Mouse (Mus musculus) ovary, postnatal 14 days (tissue): Measurements from ENCODE around the gene Ccser1.

Experiments
- DNase-seq: peaks from one replicate; pipeline ENCODE4 v3.0.0; 2022; ENCODE audit warnings: low spot score

Ccser1 gene

DNA sequence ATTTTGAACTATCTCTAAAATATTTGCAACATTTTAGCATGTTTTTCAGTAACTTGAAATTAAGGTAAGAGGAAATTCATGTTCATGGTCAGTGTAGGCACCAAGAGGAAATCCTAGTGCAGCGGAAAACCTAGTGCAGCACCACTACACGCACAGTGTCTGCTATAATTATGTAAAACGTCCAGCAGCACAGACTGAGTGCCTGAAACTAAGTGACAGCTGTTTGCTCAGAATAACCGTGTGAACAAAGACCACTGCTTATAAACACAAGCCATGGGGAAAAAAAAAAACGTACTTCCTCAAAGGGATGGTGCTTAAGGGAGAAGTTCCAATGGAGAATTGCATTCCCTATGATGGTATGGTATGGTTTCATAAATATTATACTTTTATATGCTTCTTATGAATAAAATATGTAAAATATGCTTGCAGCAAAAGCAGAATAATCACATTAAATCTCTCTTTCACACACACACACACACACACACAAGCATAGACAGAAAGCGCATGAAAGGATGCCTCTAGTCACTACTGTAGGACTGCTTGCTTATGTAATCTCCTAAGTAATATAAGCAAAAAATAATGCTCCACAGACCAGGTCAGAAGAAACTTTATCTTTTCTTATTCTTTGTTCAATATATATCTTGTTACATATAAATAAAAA lies 886.4 kb downstream of the Ccser1 start:
- DNase-seq: no peak

DNA sequence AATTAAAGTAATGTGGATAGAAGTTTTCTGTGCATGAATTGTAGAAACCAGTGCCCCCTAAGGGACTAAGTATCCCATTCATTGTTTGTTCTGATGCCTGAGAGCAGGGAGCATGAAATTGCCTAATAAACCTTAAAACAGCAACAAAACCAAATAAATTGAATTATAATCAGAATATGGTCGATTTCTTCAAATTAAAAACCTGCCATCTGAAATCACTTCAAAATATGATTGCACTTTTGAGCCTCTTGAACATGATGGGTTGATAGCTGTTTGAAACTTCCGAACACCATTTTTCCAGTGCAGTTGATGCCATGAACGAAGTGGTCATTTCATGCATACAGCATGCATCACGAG lies 886.9 kb downstream of the Ccser1 start:
- DNase-seq: no peak

DNA sequence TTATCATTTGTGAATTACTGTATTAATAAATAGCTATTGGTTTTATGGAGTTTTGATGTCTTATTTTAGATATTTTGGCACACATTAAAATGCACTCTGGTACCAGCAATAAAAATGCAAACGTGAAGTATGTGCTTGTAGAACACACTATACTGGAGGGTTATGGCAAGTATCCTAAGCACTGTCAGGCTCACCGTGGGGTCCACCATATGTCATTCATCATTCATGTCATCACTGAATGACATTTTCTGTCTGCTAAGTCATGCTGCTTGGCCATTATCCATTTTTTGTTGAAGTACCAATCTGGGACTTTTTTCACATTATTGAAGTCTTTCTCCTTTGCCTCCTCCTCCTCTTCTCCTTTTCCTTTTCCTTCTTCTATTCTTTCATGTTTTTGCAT lies 925.3 kb downstream of the Ccser1 start:
- DNase-seq: no peak

DNA sequence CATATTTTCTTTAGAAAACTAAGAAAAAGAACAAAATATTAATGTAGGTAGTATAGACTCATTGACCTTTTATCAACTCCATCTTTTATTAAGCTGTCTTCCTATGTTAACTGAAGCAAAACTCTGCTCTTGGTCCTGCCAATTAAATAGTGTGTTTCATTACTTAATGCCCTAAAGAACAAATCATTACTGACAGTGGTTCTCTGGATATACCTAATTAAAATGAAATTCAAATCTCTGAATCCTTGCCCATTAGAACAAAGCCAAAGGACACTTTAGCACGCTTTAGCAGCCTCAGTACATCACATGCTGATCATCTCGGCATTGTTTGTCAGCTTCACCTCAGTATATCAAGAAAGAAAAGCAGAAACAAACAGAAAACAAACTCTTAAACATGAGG lies 952.4 kb downstream of the Ccser1 start:
- no peak for DNase-seq

DNA sequence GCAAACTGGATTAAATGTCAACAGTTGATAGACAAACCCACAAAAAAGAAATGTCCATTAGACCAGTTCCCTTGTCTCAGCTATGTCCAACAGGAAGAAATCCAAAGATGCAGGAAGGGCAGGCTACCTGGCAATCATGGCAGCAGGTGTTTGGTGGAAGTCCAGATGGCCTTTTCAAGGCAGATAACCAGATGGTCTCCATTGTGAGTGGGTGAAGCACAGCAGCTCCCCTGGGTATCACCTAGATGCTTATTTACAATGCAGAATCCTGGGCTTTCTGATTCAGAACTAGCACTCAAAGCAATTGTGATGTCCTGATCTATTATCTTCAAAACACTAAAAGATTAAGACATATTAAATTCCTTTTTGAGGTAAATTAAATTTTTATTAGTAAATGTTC lies 980.2 kb downstream of the Ccser1 start:
- no peak for DNase-seq

DNA sequence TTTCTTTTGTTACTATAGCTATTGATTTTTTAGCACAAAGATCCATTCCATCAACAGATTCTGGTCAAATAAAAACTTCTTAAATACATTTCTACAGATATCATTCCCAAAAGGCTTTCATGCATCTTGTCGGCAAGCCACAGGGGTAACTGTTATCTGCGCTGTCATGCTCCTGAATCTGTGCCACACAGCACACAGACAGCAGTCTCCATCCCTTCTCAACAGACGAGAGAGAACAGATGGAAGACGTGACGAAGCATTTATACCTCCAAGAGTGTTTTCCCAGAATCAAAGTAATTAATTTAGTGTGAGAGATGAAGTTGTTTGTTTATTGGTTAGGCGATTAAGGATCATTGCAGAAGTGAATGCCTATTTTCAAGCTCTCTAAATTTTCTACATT lies 982.5 kb downstream of the Ccser1 start:
- no peak for DNase-seq

DNA sequence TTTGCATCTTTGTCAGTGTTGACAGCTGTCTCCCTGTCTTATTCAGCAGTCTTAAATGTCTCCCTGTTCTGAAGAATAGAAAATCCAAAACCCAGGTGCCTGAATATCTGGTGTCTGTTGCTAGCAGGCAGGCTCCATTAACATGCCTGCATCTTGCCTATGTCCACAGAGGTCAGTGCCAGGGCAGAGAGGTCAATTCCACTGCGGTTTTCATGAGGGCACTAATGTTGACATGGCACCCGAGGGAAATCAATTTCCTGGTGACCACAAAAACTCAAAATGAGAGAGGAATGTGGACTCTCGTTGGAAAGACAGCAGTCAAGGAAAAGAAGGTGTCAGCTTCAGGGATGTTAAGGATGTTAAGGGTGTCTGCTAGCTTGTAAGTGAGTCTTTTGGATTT lies 983.7 kb downstream of the Ccser1 start:
- no peak for DNase-seq

DNA sequence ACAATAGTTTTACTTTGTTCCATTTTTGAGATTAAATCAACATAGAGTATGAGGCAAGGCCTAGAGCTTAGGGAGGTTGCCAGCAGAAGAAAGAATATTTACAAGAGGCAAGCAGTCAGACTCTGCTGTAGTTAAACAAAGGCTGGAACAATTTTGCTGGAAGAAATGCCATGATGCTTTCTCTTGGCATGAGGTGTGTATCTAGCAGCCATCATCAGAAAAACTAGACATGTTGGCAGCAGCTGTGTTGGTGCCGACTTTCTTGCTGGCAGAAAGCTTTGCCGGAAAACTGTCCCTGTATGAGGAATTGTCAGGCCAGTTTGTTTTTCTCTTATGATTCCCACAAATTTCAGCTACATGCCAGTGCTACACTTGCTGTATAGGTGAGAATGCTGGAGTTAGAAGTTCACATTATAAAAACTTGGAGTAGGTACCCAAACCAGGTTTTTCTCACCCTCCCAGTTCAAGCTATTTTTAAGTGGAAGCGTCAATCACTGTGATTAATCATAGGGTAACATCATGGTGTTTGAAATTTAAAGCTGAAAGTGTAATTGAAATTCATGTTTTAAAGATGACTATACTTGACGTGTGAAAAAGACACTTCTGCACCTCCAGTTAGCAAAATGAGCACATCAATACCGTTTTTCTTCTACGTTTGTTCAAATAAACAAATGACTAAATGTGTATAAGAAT lies 1016.5 kb downstream of the Ccser1 start:
- no peak for DNase-seq

DNA sequence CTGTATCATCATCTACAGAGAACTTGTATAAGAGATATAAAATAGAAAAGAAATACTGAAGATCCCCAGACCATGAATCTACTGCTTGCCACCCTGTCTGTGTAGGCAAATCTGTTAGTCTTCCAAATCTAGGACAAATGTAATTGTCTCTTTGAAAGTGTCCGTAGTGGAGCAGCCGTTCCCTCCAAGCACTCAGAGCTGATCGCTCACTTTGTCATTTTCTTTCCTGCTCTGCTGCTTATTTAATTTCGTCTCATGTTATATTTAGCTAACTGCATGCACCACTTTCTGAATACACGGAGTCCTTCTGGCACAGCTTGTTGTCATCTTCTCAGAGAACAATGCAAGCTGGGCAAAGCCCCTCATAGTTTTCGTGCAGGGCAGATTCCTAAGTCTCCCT lies 1018.6 kb downstream of the Ccser1 start:
- no peak for DNase-seq

DNA sequence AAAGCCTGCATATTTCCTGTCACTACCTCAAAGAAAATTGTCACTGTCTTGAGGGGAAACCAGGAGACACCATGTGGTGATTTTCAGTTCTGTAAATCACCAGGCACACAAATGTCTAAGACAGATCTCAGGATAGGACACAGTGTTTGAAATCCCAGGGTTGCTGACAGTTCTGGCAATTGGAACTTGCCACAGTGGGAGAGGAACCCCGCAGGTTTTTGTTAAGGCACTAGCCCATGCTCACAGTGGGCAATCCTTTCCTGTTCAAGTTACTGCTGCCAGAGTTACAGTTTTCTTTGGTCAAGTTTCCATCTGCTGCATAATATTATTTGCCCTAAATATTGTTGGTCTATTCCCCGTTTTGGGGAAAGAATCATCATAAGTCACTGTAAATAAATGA lies 1024.9 kb downstream of the Ccser1 start:
- DNase-seq: no peak

DNA sequence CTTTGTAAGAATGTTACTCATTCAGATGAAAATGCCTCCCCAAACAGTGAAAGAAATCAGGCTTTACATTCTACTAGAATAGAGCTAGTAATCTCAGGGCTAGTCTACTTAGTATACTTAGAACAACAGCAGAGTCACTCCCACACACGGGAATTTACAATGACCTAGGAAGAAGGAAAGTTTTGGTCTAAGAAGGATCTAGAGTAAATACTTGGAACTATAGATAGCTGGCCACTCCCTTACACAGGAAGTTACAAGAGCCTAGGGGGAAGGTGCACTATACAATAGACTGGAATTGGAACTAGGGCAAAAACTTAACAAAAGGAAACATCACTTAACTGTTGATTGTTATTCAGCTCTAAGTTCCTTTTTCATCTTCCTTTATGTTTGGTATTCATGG lies 1041.7 kb downstream of the Ccser1 start:
- DNase-seq: no peak

DNA sequence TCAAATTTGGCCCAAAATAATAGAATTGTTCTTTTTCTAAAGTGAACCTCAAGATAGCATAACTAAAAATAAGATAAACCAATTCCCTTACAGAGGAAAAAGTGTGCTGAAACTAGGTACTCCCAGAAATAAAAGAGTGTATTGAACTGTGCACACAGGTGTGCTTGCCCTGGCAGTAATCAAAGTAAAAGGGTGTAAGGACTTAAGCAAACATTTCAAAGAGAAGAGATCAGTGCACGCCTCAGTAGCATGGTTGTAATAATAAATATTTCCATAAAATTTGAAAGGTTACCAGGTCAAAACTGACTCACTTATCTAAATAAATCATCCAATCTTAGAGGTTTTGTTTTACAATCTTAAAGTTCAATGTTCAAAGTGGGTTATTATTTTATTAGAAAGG lies 1083.8 kb downstream of the Ccser1 start:
- DNase-seq: no peak

DNA sequence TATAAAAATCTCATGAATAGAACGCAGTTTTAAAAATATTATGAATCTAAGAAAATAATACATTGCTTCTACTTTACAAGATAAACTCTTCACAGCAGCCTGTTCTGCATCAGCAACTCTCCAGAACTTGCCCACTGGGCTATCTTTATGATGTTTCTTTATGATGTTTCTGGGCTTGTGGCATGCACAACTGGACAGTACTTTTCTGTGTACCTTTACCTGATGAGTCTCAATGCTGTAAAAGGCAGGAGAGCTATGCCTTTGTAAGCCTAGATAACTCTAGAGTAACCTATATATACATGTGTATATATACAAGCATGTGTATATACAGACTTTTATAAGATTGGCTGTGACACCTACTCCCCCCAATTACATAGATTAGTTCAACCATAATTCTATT lies 1084.4 kb downstream of the Ccser1 start:
- DNase-seq: no peak

DNA sequence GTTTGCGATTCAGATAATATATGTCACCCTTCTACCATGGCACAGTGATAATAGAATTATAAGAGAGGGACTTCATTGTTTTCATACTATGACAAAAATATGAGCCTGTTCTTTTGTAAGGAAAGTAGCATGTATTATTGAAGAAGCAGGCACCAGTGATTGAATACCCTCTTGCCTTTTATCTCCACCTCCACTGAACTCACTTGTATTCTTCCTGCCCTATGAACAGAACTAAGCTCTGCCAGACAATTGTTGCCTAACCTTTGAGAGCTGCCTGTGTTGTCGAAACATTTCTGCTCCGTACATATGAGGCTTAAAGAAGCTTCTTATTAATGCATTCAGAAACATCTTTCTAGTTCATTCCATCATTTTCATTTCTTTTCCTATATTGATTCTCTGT lies 1101.1 kb downstream of the Ccser1 start:
- no peak for DNase-seq

DNA sequence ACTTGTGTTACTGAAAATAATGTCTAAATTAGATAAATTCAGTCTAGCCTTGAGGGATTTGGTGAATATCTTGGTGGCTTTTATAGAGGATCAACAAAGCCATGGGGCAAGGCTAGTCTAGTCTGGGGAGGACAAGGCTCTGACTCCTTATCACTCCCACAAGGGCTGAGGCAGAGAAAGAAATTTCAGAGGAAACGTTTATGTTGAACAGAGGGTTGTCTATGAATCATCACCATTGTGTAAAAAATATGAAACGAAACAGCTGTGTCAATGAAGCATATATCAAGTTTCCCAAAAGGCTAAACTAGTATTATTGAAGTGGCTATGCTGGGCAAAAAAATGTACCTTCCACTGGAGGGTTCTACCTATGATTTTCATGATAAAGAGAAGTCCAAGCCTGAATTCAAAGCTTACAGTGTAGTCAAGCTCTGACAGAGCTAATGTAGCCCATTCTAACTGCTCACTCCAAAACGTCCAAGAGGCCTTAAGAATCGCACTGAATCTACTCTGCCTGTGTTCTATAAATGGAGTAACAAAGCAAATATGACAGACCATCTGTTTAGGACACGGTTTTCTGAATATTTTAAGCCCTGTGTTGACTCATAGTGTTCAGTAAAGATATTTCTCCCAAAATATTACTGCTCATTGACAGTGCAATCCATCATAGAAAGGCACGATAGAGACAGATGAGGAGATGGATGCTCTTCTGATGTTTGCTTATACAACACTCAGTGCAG lies 1121.6 kb downstream of the Ccser1 start:
- no peak for DNase-seq

DNA sequence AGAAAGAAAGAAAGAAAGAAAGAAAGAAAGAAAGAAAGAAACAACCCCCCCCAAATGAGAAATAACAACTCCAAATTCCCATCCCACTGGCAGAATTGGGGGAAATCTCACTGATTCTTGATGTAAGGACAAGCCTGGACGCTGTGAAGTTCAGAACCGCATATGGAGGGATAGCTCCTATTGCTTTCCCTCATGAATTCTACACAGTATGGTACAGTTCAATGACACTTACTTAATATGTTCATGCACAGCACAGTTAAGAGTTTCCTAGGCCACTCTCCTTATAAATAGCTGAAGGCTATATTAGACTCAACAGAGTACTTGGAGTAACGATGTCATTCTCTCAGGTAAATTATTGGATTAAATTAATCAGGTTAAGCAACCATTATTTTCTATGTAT lies 1138.5 kb downstream of the Ccser1 start:
- no peak for DNase-seq

DNA sequence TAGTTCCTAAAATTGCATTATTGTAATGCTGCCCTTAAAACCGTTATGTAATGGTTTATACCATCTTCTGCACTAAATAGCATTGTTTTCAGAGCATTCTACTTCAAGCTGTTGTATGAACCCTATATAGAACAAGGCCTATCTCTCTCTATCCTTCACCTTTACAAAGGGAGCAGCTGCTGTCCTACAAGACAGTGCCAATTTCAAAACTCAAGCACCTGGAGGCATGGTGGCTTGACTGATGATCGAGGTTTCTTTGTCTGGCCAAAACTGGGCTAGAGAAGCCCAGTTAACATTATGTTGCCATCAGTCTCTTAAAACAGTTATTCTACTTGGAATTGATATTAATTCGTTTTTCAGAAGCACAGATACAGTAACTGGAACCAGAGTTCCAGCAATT lies 1160.2 kb downstream of the Ccser1 start:
- DNase-seq: no peak

DNA sequence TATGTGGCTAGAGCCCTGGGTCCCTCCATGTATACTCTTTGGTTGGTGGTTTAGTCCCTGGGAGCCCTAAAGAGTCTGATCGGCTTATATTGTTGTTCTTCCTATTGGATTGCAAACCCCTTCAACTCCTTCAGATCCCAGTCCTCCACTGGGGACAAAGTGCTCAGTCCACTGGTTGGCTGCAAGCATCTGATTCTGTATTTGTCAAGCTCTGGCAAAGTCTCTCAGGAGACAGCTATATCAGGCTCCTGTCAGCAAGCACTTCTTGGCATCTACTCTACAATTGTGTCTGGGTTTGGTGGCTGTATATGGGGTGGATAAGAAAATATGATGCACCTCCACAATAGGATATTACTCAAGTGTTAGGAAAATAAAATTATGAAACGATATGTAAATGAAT lies 1187.7 kb downstream of the Ccser1 start:
- no peak for DNase-seq
